Mouse (Mus musculus): ENCODE measurements around the gene Rnf214.

- TF ChIP-seq POLR2AphosphoS2 (IDR thresholded peaks at IDR 0.05; ENCODE audit: low read length) (no peak), CHD1 (IDR thresholded peaks at IDR 0.05; ENCODE audit: low read depth, low read length) (no peak), CTCF (IDR thresholded peaks at IDR 0.05 in 2 of 3, conservative IDR thresholded peaks at IDR 0.05 in 1 of 3; ENCODE audit: control insufficient read depth in 1 of 3, insufficient read depth in 1 of 3, low read depth in 2 of 3, low read length in 3 of 3, poor library complexity in 1 of 3, severe bottlenecking in 1 of 3) (no peak), CHD2 (IDR thresholded peaks at IDR 0.05; ENCODE audit: low read length) (no peak), ZC3H11A (IDR thresholded peaks at IDR 0.05; ENCODE audit: low read depth, low read length) (no peak), MAZ (IDR thresholded peaks at IDR 0.05; ENCODE audit: low read depth, low read length) (no peak), RAD21 (IDR thresholded peaks at IDR 0.05; ENCODE audit: low read depth, low read length) (no peak), POLR2A (IDR thresholded peaks at IDR 0.05; ENCODE audit: control insufficient read depth in 1 of 2, insufficient read depth in 1 of 2, low read depth in 1 of 2, low read length in 2 of 2, poor library complexity in 1 of 2) (no peak), SMC3 (IDR thresholded peaks at IDR 0.05; ENCODE audit: low read depth, low read length) (no peak), TAL1 (IDR thresholded peaks at IDR 0.05; ENCODE audit: low read length) (no peak), USF2 (IDR thresholded peaks at IDR 0.05; ENCODE audit: borderline replicate concordance in 1 of 2, insufficient read depth in 1 of 2, low read depth in 1 of 2, low read length in 2 of 2) (no peak), ZNF384 (IDR thresholded peaks at IDR 0.05; ENCODE audit: low read depth, low read length) (no peak)
Measured at GRCm38 (mm10) chr9:45905811-45906237, 887 bp downstream of the Rnf214 start.
